Mouse (Mus musculus) cortical plate, adult 2 months (tissue): ENCODE results near the gene Azi2. TPM values are rescaled to one million over a fixed set of nuclear protein-coding genes. Genes with fewer than 3 reads are reported as not detected.
A peak's percentile ranks its signal among the peaks of the same experiment; 100 is the strongest.

Experiments
- H3K27ac ChIP-seq: fragments of 200-500 bp; 2 replicates; pipeline ENCODE4 v1.5.1; 2012; ENCODE audit warnings: low read length, control low read depth, inconsistent platforms; ENCODE audit not compliant: insufficient read depth
- H3K4me1 ChIP-seq: fragments of 200-500 bp; 2 replicates; pipeline ENCODE4 v1.6.1; 2011; ENCODE audit warnings: low read length; ENCODE audit not compliant: control insufficient read depth, insufficient read depth
- H3K4me3 ChIP-seq: fragments of 200-500 bp; 2 replicates; pipeline ENCODE4 v1.5.1; 2011; ENCODE audit warnings: mild to moderate bottlenecking, low read length, control low read depth; ENCODE audit not compliant: insufficient read depth
- CTCF ChIP-seq: fragments of 200-500 bp; IDR thresholded peaks from 2 replicates; pipeline ENCODE4 v1.5.1; 2011; ENCODE audit warnings: mild to moderate bottlenecking, control low read depth, low read length; ENCODE audit not compliant: insufficient read depth; ENCODE audit errors: extremely low read depth
- POLR2A ChIP-seq: fragments of 200-500 bp; IDR thresholded peaks from 2 replicates; pipeline ENCODE4 v1.6.1; 2011; ENCODE audit warnings: mild to moderate bottlenecking, low read length, control low read depth; ENCODE audit not compliant: insufficient read depth; ENCODE audit errors: extremely low read depth
- polyA plus RNA-seq: library from polyadenylated mRNA; depleted of rRNA; stranded (reverse); fragments of >200 nt; gene quantifications from 2 replicates; pipeline ENCODE4 v1.2.3, GENCODE M21; 2012; rRNA removed

Gene Azi2
- polyA plus RNA-seq, 1 experiment: 49.5 TPM

- Histone ChIP-seq H3K27ac (no peak overlapping the region), H3K4me3 (no peak overlapping the region), H3K4me1 (no peaks in the 10 kb centered on the region)
- TF ChIP-seq CTCF (no peak), POLR2A (no peak)
These were observed 42.5 kb downstream of the Azi2 start for GRCm38 (mm10) chr9:118082575-118083431.

DNA sequence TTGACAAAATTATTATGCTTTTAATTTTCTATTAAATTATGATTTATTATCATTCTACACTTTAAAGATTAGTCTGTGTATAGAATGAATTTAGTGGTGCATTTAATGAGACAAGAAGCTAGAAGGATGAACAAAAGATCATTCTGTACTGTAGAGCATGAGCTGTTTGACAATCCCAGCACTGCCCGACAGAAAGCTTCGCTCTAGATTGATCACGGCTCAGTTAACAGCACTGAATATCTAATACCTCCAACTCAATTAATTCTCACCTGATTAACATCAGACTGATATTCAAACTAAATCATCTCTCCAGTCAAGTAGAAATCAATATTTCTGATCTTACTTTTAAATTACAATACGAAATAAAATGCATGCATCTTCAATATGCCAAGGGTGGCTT lies 43.5 kb downstream of the Azi2 start:
- H3K4me1 ChIP-seq: no peaks in the 10 kb centered on the region
- TF ChIP-seq POLR2A (no peak), CTCF (no peak)
- H3K4me3 ChIP-seq: no peak overlapping the region
- H3K27ac ChIP-seq: no peak overlapping the region

DNA sequence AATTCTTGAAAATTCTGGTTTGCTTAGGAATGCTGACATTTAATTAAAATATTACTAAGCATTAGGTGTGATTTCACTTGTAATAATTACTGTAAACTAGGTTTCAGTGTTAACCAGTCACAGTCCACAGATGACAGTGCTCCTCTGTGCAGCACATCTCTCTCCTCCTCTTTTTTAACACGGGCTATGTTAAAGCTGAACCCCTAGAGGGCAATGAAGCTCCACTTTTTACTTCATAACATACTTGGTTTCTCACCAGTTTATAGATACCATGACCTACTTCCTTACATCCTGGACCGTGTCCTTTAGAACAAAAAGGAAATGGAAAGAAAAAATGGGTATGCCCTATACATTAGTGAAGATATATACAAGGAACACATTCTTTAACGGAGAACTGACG lies 59.1 kb downstream of the Azi2 start:
- Histone ChIP-seq H3K27ac (no peak overlapping the region), H3K4me1 (no peaks in the 10 kb centered on the region), H3K4me3 (no peak overlapping the region)
- TF ChIP-seq CTCF: peak; percentile 37; the same call in 1 of the 2 replicates
- TF ChIP-seq POLR2A: no peak

DNA sequence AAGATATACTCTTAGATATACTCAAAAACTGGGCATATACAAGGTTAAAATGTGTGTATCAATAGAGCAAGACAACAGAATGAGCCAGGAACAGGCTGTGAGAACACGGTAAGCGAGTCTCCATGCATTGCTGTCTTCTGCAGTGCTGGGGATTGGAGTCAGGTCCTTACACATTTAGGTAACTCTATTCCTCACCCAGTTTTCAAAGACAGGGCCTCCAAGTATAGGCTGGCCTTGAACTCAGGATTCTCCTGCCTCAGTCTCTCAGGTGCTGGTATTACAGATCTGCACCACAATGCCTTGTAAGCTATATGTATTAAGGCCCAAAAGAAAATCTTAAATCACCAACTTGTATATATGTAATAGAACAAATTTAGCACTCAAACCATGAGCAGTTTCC lies 60.2 kb downstream of the Azi2 start:
- TF ChIP-seq CTCF (no peak), POLR2A (no peak)
- Histone ChIP-seq H3K27ac (no peak overlapping the region), H3K4me1 (no peaks in the 10 kb centered on the region), H3K4me3 (no peak overlapping the region)

DNA sequence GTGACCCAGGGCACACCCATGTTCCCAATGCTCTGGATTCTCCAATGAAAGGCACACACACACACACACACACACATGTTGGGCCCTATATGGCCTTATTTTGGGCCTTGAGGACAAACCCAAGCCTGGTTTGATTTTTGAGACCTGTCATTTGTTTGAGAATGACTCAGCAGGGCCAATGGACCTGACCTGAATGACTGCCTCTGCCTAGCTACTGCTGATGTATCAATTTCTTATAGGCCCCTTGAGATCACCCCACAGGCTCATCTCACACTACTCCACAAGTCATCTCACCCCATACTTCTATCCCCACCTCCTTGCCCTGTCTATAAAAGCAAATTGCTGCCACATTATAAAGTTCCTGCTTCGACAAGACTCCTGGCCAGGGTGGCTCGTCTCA lies 61.5 kb downstream of the Azi2 start:
- TF ChIP-seq CTCF (no peak), POLR2A (no peak)
- H3K4me3 ChIP-seq: no peak overlapping the region
- H3K4me1 ChIP-seq: no peaks in the 10 kb centered on the region
- H3K27ac ChIP-seq: no peak overlapping the region

DNA sequence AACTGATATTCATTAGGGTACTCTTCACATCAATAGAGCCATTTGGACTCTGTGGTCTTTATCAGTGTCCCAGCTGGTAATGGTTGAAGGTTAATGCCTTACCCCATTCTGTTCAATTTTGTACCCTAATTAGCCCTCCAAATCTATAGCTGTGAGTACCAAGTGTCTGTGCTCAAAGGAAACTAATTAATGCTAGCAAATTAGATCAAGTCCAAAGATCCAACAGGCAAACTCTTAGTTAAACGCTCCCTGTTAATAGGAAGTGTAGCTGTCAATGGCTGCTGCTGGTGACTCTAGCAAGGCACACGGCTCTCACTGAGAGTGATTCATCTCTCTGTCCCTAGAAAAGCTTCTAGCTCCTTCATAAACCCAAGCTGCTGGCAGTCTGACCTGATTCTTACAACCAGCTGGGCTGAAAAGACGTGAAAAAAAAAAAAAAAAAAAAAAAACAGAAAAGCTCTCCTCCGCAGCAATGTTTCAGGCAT lies 68.3 kb downstream of the Azi2 start:
- Histone ChIP-seq H3K27ac (no peak overlapping the region), H3K4me3 (no peak overlapping the region), H3K4me1 (peaks cover 2% of the 10 kb centered on the region)
- TF ChIP-seq POLR2A (no peak), CTCF (no peak)

- no peak for TF ChIP-seq POLR2A
- TF ChIP-seq CTCF: no peak
- peaks cover 2% of the 10 kb centered on the region for H3K4me1 ChIP-seq
- no peak overlapping the region for H3K27ac ChIP-seq
- no peak overlapping the region for H3K4me3 ChIP-seq
These were observed 69.5 kb downstream of the Azi2 start for GRCm38 (mm10) chr9:118109697-118110359.

DNA sequence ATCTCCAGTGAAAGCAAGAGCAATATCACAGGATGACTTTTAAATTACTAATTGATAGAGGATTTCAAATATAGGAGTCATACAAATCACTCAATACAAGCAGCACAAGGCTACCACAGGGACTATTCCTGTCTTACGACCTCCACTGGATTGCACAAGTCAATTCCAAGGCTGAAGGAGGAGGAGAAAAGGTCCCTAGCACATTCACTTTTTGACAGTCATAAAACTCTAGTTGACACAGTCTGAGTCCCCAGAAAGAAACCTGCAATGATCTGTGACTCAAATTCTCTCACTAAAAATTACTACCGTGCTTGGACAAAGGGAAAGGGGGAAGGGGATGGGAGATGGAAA lies 70.0 kb downstream of the Azi2 start:
- no peak overlapping the region for H3K27ac ChIP-seq
- peaks cover 2% of the 10 kb centered on the region for H3K4me1 ChIP-seq
- TF ChIP-seq CTCF (no peak), POLR2A (no peak)
- no peak overlapping the region for H3K4me3 ChIP-seq

Other genes starting within 250 kb of the Azi2 start
- gene Cmc1, start 109.7 kb downstream of the Azi2 start, polyA plus RNA-seq: 14.8 and 15.8 TPM in 2 replicates